Mouse (Mus musculus) embryonic facial prominence, embryonic 15.5 days (tissue): ENCODE results near the gene Lrrc8b. TPM values are rescaled to one million over a fixed set of nuclear protein-coding genes. Genes with fewer than 3 reads are reported as not detected.
A peak's percentile ranks its signal among the peaks of the same experiment; 100 is the strongest.

Experiments
- ATAC-seq: fragments of 200-750 bp; cut with Nextera tagmentation; 2 replicates; pipeline ENCODE4 v1.8.0; 2017; ENCODE audit warnings: low read depth, moderate TSS enrichment; ENCODE audit not compliant: insufficient number of reproducible peaks, low FRiP score, low TSS enrichment
- H3K27ac ChIP-seq: fragments of 300-500 bp; sonication (generic); replicated peaks from 2 replicates; pipeline ENCODE4 v1.5.1; 2015; ENCODE audit warnings: mild to moderate bottlenecking, inconsistent platforms
- H3K27me3 ChIP-seq: fragments of 300-500 bp; sonication (generic); 2 replicates; pipeline ENCODE4 v1.6.1; 2015; ENCODE audit warnings: inconsistent platforms
- H3K36me3 ChIP-seq: fragments of 300-500 bp; sonication (generic); 2 replicates; pipeline ENCODE4 v1.6.1; 2015; ENCODE audit warnings: mild to moderate bottlenecking, inconsistent platforms
- H3K4me1 ChIP-seq: fragments of 300-500 bp; sonication (generic); 2 replicates; pipeline ENCODE4 v1.6.1; 2015; ENCODE audit warnings: inconsistent platforms
- H3K4me2 ChIP-seq: fragments of 300-500 bp; sonication (generic); replicated peaks from 2 replicates; pipeline ENCODE4 v1.6.1; 2015; ENCODE audit warnings: mild to moderate bottlenecking, inconsistent platforms
- H3K4me3 ChIP-seq: fragments of 300-500 bp; sonication (generic); replicated peaks from 2 replicates; pipeline ENCODE4 v1.5.1; 2015; ENCODE audit warnings: mild to moderate bottlenecking, inconsistent platforms
- H3K9ac ChIP-seq: fragments of 300-500 bp; sonication (generic); 2 replicates; pipeline ENCODE4 v1.6.1; 2015; ENCODE audit warnings: inconsistent platforms
- H3K9me3 ChIP-seq: fragments of 300-500 bp; sonication (generic); replicated peaks from 2 replicates; pipeline ENCODE4 v1.6.1; 2016; ENCODE audit warnings: inconsistent platforms
- WGBS: fragments of 180-500 bp; shearing (Covaris S2); methylation state at CpG from one replicate; pipeline ENCODE4 v1.1.7; 2015; 5-methylcytosine and 5-hydroxymethylcytosine counted together
- polyA plus RNA-seq: library from polyadenylated mRNA; unstranded; fragments of >200 nt; fragmentation: Nextera tagmentation; extraction: Ambion mirVana; gene quantifications from 2 replicates; pipeline ENCODE4 v1.2.1, GENCODE M21; 2015

Lrrc8b gene
- polyA plus RNA-seq, 1 experiment from 2014 or later, result 7.3 TPM

- ATAC-seq, result no peak
- H3K4me1 ChIP-seq, result peaks cover 10% of the 10 kb centered on the region
- H3K4me2 ChIP-seq, result peak overlapping the region; percentile 90
- 5% methylated on average over 5 of the region's 5 CpGs for WGBS
- H3K9ac ChIP-seq, result peak overlapping the region; percentile 50
- no peaks in the 10 kb centered on the region for H3K9me3 ChIP-seq
- no peaks in the 10 kb centered on the region for H3K36me3 ChIP-seq
- H3K4me3 ChIP-seq, result peak overlapping the region; percentile 79
- H3K27me3 ChIP-seq, result 0 out of 2 replicates have a peak, but pooled peaks cover 2% of the 10 kb centered on the region
- peak overlapping the region; percentile 79; the same call in 1 of the 2 replicates for H3K27ac ChIP-seq
Observed at GRCm38 (mm10) chr5:105519976-105520300, 104.4 kb downstream of the Lrrc8b start.

GRCm38 (mm10) chr5:105520442-105520965 is 104.9 kb downstream of the Lrrc8b start:
- Histone ChIP-seq H3K9me3 (no peaks in the 10 kb centered on the region), H3K4me1 (peaks cover 10% of the 10 kb centered on the region), H3K9ac (0 out of 2 replicates have a peak overlapping the region, but pooled peaks have one; percentile 50), H3K36me3 (no peaks in the 10 kb centered on the region), H3K27ac (no peak overlapping the region), H3K27me3 (0 out of 2 replicates have a peak, but pooled peaks cover 2% of the 10 kb centered on the region), H3K4me2 (peak overlapping the region; percentile 90), H3K4me3 (peak overlapping the region; percentile 79)
- no peak for ATAC-seq
- WGBS, result 53% methylated on average over 9 of the region's 9 CpGs

DNA sequence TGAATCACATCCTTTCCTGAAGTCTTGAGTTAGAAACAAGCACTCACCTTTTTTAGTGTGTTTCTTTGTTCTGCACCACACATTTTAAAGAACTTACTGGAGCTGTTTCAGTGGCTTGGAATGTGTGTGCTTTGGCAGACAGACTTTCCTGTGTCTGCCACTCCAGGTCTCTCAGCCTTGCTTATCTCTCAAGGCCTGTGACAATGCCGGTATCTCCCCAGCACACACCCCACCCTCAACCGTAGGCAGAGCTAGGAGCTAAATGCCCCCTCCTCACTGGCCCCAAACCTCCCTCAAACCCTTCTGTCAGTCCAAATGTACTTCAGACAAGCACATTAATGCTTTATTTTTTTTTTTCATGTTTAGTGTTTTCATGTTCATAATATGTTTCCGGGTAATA is 107.9 kb downstream of the Lrrc8b start:
- H3K9ac ChIP-seq, result no peak overlapping the region
- H3K4me1 ChIP-seq, result peaks cover 10% of the 10 kb centered on the region
- no peak overlapping the region for H3K4me3 ChIP-seq
- WGBS, result 64% methylated on average over 3 of the region's 3 CpGs
- peaks cover 2% of the 10 kb centered on the region; the same call in 1 of the 2 replicates for H3K36me3 ChIP-seq
- no peak overlapping the region for H3K4me2 ChIP-seq
- H3K27ac ChIP-seq, result no peak overlapping the region
- H3K27me3 ChIP-seq, result no peaks in the 10 kb centered on the region
- no peak for ATAC-seq
- H3K9me3 ChIP-seq, result no peaks in the 10 kb centered on the region

- H3K9me3 ChIP-seq, result no peaks in the 10 kb centered on the region
- H3K4me1 ChIP-seq, result peaks cover 8% of the 10 kb centered on the region
- no peak overlapping the region for H3K27ac ChIP-seq
- no peak overlapping the region for H3K9ac ChIP-seq
- no peak overlapping the region for H3K4me3 ChIP-seq
- ATAC-seq, result no peak
- H3K36me3 ChIP-seq, result peaks cover 2% of the 10 kb centered on the region; the same call in 1 of the 2 replicates
- no peak overlapping the region for H3K4me2 ChIP-seq
- H3K27me3 ChIP-seq, result no peaks in the 10 kb centered on the region
- WGBS, result 85% methylated on average over 12 of the region's 12 CpGs
Observed at GRCm38 (mm10) chr5:105525004-105525403, 109.4 kb downstream of the Lrrc8b start.

DNA sequence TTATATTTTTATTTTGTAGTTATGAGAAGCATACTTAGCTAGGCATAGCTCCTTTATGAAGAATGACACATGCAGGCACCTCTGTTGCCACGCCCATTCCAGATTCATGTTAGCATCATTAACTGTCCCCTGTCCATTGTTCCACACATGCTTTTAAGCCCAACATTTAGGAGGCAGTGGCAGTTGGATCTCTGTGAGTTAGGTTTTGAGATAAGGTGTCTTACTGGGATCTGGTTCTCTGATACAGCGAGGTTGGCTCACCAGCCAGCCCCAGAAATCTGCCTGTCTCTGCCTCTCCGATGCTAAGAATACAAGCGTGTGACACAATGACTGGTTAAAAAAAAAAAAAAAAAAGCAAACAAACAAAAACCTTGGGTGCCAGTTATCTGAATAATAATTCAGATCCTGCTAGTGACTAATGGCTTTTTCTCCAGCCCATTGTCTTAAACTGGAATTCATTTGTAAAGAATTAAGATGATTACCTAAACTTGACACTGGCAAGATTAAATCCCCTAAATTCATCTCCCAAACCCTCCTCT is 110.6 kb downstream of the Lrrc8b start:
- 90% methylated on average over 4 of the region's 4 CpGs for WGBS
- H3K27ac ChIP-seq, result no peak overlapping the region
- no peaks in the 10 kb centered on the region for H3K9me3 ChIP-seq
- H3K9ac ChIP-seq, result no peak overlapping the region
- no peak overlapping the region for H3K4me3 ChIP-seq
- peaks cover 2% of the 10 kb centered on the region; the same call in 1 of the 2 replicates for H3K36me3 ChIP-seq
- H3K4me2 ChIP-seq, result no peak overlapping the region
- no peaks in the 10 kb centered on the region for H3K4me1 ChIP-seq
- no peaks in the 10 kb centered on the region for H3K27me3 ChIP-seq
- ATAC-seq, result no peak

DNA sequence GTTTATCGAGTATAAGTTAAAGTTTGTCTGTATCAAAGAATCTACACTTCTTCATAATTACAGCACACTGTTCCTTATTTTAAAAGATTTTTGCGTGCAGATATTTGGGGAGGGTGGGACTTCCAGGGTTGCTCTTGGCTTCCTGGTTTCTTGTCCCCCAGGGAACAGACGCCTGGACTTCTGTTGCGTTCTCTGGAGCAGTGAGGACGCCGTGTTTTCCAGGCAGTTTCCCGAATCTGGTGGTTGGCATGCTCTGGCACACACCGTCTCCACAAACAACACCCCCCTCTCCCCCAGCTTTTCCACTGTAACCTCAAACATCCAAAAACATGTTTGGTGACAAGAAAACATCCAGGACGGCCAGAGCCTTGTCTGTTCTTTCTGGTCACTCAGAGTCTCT is 111.2 kb downstream of the Lrrc8b start:
- H3K9me3 ChIP-seq, result no peaks in the 10 kb centered on the region
- no peak overlapping the region for H3K9ac ChIP-seq
- no peak overlapping the region for H3K27ac ChIP-seq
- no peaks in the 10 kb centered on the region for H3K27me3 ChIP-seq
- ATAC-seq, result no peak
- H3K4me2 ChIP-seq, result no peak overlapping the region
- peaks cover 2% of the 10 kb centered on the region; the same call in 1 of the 2 replicates for H3K36me3 ChIP-seq
- no peak overlapping the region for H3K4me3 ChIP-seq
- no peaks in the 10 kb centered on the region for H3K4me1 ChIP-seq
- 79% methylated on average over 9 of the region's 9 CpGs for WGBS

- H3K9me3 ChIP-seq, result no peaks in the 10 kb centered on the region
- 90% methylated on average over 23 of the region's 23 CpGs for WGBS
Observed at GRCm38 (mm10) chr5:105527477-105528331, 112.1 kb downstream of the Lrrc8b start.

DNA sequence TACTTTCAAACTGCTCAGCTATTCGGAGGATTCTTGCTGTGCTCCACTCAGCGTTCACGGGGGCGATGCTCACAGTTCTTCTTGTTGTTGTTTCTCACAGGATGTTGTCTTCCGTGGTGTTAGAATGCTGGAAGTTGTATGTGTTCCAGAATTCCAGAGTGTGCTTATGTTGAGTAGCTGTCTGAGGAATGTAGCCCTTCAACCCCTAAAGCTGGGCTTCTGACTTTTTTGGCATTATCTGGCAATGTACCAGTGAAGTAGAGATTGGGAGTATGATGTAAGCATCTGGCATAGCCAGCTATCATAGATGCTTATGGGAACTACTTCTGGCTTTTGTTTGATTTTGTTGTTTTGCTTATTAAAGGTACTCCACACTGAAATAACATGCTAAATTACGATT is 115.0 kb downstream of the Lrrc8b start:
- H3K27me3 ChIP-seq, result no peaks in the 10 kb centered on the region
- H3K4me2 ChIP-seq, result no peak overlapping the region
- WGBS, result 75% methylated on average over 6 of the region's 6 CpGs
- H3K36me3 ChIP-seq, result peaks cover 2% of the 10 kb centered on the region; the same call in 1 of the 2 replicates
- H3K27ac ChIP-seq, result no peak overlapping the region
- H3K9ac ChIP-seq, result no peak overlapping the region
- no peaks in the 10 kb centered on the region for H3K4me1 ChIP-seq
- no peaks in the 10 kb centered on the region for H3K9me3 ChIP-seq
- ATAC-seq, result no peak
- no peak overlapping the region for H3K4me3 ChIP-seq

More at GRCm38 (mm10) chr5:105527477-105528331, 112.1 kb downstream of the Lrrc8b start:
- no peak overlapping the region for H3K9ac ChIP-seq
- H3K36me3 ChIP-seq, result peaks cover 2% of the 10 kb centered on the region; the same call in 1 of the 2 replicates
- H3K4me3 ChIP-seq, result no peak overlapping the region
- no peaks in the 10 kb centered on the region for H3K4me1 ChIP-seq
- no peaks in the 10 kb centered on the region for H3K27me3 ChIP-seq
- no peak for ATAC-seq
- H3K4me2 ChIP-seq, result no peak overlapping the region
- H3K27ac ChIP-seq, result no peak overlapping the region

- Histone ChIP-seq H3K36me3 (no peaks in the 10 kb centered on the region), H3K4me3 (no peak overlapping the region), H3K9ac (no peak overlapping the region), H3K4me2 (no peak overlapping the region), H3K27ac (no peak overlapping the region), H3K4me1 (no peaks in the 10 kb centered on the region), H3K9me3 (no peaks in the 10 kb centered on the region), H3K27me3 (no peaks in the 10 kb centered on the region)
- 93% methylated on average over 3 of the region's 3 CpGs for WGBS
- ATAC-seq, result no peak
Observed at GRCm38 (mm10) chr5:105535186-105535585, 119.6 kb downstream of the Lrrc8b start.

GRCm38 (mm10) chr5:105536172-105536571 is 120.6 kb downstream of the Lrrc8b start:
- H3K36me3 ChIP-seq, result no peaks in the 10 kb centered on the region
- H3K9ac ChIP-seq, result no peak overlapping the region
- no peak overlapping the region for H3K4me3 ChIP-seq
- no peak for ATAC-seq
- H3K4me2 ChIP-seq, result no peak overlapping the region
- H3K27ac ChIP-seq, result no peak overlapping the region
- no peaks in the 10 kb centered on the region for H3K9me3 ChIP-seq
- H3K27me3 ChIP-seq, result no peaks in the 10 kb centered on the region
- no peaks in the 10 kb centered on the region for H3K4me1 ChIP-seq
- 94% methylated on average over 2 of the region's 2 CpGs for WGBS

GRCm38 (mm10) chr5:105537101-105537723 is 121.6 kb downstream of the Lrrc8b start:
- Histone ChIP-seq H3K4me3 (no peak overlapping the region), H3K4me2 (no peak overlapping the region), H3K27me3 (no peaks in the 10 kb centered on the region), H3K36me3 (no peaks in the 10 kb centered on the region), H3K4me1 (no peaks in the 10 kb centered on the region), H3K9ac (no peak overlapping the region), H3K27ac (no peak overlapping the region), H3K9me3 (no peaks in the 10 kb centered on the region)
- 48% methylated on average over 11 of the region's 11 CpGs for WGBS
- no peak for ATAC-seq
